Mouse (Mus musculus) v-Abl transformed pro-B cells (cell line): ENCODE measurements around the gene Il27.

Source experiments
- in situ Hi-C, 2 experiments: fragments of 400-800 bp; cut with MboI; formaldehyde crosslinking; loops; one replicate each; pipeline ENCODE4 v1.15.1; 2025; ENCODE audit not compliant: unreplicated experiment in 2 of 2

Gene Il27

DNA sequence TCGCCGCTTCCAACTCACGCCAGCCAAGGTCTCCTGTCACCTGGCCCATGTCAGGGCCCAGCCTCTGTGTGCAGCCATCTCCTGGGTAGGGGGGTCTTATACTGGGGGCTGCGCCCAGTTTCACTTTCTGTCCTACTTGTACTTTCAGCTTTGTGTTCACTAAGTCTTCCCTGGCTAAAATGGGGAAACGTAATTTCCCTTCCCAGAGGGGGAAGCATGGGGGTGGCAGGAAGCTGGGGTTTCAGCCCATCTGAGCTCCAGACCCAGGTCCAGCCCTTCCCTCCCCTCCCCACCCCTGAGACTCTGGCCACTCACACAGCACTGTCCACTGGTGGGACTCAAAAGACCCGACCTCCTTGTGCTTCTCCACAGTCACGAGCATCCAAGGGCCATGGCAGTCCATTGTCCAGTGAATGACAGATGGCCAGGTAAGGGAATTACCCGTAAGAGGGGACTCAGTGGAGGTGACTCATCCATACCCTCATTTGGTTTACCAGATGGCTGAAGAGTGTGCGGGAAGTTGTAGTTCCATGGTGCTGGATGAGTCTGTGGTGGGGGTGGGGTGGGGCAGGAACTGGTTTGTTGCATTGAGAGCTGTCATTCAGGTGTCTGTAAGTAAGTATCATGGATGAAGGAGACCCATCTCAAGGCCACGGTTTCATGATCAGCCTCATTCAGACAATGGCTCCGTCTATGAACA lies at the start of gene Il27:
Gene Il27 (minus strand): TSS at position 80 of the 700 bp plus-strand sequence.
- in situ Hi-C loops: loop anchor here in 1 of 2 experiments (5.0 kb wide), 1 partner anchor 37 kb away; the partner anchor contains the start of gene Nupr1

DNA sequence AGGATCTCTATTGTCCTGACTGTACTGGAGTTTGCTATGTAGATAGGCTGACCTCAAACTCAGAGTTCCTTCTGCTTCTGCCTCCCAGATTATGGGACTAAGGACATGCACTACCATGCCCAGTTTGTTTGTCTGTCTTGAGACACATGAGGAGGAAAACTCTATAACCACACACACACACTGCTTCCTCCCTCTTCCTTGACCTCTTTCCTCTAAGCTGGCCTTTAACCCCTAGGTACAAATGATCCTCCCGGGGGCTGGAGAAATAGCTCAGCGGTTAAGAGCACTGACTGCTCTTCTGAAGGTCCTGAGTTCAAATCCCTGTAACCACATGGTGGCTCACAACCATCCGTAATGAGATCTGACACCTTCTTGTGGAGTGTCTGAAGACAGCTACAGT lies 49.6 kb upstream of the Il27 start:
- in situ Hi-C loops: loop anchor here (5.0 to 10.0 kb wide), 3 partner anchors 48 to 470 kb away; no protein-coding TSS in a partner anchor

DNA sequence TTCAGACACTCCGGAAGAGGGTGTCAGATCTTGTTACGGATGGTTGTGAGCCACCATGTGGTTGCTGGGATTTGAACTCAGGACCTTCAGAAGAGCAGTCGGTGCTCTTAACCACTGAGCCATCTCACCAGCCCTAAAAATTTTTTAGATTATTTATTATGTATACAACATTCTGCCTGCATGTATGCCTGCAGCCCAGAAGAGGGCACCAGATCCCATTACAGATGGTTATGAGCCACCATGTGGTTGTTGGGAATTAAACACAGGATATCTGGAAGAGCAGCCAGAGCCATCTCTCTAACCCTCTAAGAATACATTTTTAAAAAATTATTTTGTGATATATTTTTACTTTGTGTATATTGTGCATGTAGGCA lies 48.5 kb upstream of the Il27 start:
- in situ Hi-C loops: loop anchor here (5.0 to 10.0 kb wide), 3 partner anchors 49 to 472 kb away; no protein-coding TSS in a partner anchor

DNA sequence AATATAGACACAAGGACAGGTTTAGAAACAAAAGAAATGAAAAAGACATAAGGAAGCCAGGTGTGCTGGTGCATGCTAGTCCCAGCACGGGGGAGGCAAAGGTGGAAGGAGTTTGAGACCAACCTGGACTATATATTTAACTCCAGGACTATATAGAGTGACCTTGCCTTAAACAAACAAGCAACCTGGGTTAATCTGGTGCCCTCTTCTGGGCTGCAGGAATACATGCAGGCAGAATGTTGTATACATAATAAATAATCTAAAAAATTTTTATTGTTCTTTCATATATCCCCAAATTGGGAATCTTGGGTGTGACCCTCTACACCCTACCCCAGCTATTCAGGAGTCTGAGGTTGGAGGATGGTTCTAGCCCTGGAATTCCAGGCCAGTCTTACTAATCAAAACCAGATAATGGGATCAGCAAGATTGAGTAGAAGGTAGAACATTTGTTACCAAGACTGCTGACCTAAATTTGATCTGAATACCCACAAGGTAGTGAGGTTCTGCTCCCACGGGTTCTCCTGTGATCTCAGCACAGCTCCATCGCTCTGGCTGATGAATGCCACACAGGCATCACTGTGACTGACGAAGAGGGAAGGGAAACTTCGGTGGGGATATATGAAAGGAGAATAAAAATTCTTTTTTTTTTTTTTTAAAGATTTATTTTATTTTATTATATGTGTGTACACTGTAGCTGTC lies 48.0 kb upstream of the Il27 start:
- in situ Hi-C loops: loop anchor here (5.0 to 10.0 kb wide), 3 partner anchors 50 to 472 kb away; no protein-coding TSS in a partner anchor

DNA sequence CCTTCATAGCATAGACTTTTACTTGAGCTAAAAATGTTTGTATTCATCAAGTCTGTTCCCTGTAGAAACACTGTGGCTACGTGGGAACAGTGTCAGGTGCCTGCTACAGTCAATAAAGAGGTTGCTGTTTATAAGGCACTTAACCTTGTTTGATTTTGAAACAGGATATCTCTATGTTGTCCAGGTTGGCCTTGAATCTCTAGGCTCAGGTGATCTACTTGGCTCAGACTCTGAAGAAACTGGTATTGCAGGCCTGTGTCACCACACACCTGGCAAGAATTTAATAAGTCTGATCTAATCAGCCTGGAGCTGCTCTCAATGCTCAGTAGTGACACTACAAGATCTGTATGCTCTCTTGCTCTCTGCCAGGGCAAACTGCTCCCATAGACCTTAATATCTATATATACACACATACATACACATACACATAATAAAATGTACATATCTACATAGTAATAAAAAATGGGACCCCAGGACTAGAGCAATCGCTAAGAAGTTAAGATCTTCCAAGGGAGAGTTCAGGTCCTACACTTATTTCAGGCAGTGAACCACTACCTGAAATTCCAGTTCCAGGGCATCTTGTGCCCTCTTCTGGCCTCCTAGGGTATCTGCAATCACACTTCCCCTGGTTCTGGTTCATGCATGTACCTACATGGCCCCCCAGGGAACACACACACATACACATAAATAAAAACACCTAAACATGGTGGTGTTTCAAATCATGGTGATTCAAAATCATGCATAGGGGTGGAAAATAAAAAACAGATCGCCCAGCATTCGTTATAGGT lies 42.2 kb upstream of the Il27 start:
- in situ Hi-C loops: loop anchor here in 1 of 2 experiments (10.0 kb wide), 1 partner anchor 52 kb away; the partner anchor contains the start of genes Apobr and Cln3

DNA sequence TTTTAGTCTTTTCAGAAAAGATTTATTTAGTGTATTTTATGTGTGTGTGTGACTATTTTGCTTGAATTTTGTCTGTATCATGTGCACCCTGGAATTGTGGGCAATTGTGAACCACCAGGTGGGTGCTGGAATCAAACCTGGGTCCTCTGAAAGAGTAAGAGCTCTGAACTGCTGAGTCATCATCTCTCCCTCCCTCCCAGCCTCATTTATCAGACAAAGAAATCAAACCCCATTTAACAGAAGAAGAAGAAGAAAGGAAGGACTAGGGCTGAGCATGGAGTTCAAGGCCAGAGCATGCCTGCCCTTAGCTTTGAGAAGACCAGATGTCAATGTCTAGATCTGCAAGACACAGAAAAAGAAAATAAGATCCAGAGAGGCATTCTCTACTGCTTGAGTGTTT lies 40.6 kb upstream of the Il27 start:
- in situ Hi-C loops: loop anchor here in 1 of 2 experiments (10.0 kb wide), 1 partner anchor 51 kb away; the partner anchor contains the start of genes Apobr and Cln3

DNA sequence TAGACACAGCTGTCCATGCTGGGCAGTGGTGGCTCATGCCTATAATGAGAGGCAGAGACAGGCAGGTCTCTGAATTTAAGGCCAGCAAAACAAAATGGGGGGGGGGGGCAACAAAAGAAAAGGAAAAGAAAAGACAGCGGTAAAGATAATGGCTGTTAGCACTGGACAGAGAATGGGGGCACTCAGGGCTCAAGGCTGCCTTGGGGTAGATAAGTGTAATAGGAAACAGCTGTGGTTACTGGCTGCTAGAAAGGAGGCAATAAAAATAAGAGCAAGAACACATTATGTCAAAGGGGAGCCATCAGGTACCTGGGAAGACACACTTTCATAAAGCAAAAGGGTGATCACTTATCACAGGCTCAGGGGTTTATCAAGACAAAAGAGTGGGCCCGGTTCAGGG lies 37.7 kb upstream of the Il27 start:
- in situ Hi-C loops: loop anchor here (5.0 to 10.0 kb wide), 2 partner anchors 40 to 48 kb away; partner anchors contain the start of genes Apobr (in 1 of the 2), Cln3 (in 1 of the 2) and Il27 (in 1 of the 2)

DNA sequence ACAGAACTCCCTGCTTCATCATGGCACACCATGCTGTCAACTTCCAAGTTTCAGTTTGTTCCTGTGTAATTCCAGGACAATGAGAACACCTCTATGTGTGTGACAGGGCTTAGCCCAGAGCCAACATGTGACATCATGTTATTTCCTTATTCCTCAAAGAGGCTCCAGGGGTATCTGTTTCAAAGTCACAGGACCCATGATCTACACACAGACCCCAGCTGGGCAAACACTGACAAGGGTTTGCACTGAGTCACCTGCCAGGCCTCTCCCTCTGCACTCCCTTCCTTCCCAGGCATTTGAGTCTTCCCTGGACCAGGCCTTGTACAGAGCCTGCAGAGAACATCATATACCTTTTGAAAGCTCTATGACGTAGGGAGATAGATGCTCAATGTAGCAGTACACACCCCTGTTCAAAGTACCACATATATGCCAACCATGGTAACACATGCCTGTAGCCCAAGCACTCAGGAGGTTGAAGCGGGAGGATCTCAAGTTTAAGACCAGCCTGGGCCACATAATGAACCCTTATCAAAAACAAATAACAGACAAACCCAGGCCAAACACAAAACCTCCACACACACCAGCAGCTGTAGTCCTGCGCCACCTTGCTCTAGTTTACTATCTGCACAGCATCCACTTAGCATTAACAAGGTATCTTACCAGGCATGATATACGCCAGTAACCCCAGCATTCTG lies 36.2 kb upstream of the Il27 start, which contains the start of gene Nupr1:
Gene Nupr1 (minus strand): TSS at position 38 of the 695 bp plus-strand sequence.
- in situ Hi-C loops: loop anchor here (5.0 to 10.0 kb wide), 2 partner anchors 39 to 46 kb away; partner anchors contain the start of genes Apobr (in 1 of the 2), Cln3 (in 1 of the 2) and Il27 (in 1 of the 2)

DNA sequence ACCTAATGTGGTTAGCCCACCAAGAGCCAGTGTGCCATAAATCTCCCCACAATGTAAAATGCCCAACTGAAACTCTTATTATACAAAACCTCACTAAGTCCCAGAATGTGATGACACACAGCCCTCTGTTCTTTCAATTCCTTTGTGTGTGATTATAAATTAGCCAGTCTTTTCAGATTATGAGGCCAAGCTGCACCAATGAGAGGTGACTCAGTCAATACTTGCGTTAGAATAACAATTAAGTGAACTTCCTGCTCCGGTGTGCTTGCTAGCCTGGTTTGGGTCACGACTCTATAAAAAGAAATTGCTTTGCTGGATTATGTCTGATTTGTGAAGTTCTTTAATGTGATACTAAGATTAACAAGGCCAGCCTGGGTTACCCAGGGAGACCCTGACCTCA lies 35.2 kb upstream of the Il27 start:
- in situ Hi-C loops: loop anchor here (5.0 to 10.0 kb wide), 2 partner anchors 38 to 45 kb away; partner anchors contain the start of genes Apobr (in 1 of the 2), Cln3 (in 1 of the 2) and Il27 (in 1 of the 2)

DNA sequence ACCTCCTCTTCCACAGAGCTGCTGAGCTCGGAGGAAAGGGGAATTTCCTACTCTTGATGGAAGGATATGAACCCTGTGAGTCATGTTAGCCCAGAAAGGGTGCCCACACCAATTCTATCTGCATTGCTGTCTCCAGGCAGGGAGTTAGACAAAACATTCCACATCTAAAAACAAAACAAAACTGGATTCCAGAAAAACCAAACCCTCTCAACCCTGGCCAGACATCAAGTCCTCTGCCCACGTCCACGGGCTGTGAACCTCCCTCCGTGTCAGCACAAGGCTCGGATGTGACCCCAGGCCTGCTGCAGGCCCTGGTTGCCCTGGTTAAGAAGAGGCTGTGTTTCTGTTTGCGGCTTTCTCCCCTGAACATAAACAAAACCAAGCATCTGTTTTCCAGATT lies 33.4 kb upstream of the Il27 start:
- in situ Hi-C loops: no loop called here

DNA sequence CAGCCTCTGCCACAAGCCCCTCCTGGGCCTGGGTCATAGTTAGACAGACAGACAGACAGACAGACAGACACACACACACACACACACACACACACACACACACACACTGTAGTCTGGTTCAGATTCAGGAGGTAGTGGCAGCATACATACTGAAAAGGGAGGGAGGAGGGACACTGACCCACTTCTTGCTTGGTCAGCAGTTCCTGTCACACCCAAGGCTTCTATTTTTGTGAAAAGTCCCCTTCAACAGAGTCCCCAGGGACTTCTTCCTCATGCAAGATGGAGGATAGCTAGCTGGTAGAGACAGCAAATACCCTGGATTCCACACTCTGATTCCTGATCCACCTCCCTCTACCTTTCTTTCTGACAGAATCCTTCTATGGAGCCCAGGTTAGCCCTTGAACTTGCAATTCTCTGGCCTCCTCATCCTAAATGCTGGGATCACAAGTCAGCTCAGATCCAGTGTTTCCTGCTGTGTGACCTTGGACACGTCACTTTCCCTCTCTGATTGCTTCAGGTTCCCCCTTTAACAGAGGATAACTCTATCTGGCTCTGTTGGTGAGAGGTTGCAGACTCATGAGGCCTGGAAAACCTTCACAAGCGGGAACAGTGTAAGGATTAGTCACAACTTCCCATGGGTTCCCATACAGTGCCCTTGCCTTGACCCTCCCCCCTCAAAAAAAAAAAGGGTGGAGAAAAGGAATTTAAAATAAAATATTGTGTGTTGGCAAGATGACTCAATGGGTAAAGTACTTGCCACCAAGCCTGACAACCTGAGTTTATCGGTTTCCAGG lies 31.3 kb upstream of the Il27 start:
- in situ Hi-C loops: no loop called here

DNA sequence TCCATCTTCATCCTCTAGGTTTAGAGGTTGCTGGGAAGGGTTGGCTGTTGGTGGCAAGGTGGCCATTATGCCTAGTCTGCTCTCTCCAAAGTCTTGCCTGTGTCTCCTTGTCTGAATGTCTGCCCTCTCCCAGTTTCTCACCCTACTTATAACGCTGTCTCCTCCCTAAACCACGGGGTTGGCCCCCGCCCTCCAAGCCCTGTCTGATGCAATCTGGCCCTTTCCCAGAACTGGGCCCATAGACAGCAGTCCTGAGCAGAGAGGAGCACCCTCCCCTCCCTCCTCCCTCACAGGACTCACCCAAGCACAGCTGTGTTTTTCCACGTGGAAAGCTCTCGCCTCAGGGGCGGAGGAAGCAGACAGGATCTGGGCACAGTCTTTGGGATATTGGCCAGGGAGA lies 30.6 kb upstream of the Il27 start:
- in situ Hi-C loops: no loop called here

DNA sequence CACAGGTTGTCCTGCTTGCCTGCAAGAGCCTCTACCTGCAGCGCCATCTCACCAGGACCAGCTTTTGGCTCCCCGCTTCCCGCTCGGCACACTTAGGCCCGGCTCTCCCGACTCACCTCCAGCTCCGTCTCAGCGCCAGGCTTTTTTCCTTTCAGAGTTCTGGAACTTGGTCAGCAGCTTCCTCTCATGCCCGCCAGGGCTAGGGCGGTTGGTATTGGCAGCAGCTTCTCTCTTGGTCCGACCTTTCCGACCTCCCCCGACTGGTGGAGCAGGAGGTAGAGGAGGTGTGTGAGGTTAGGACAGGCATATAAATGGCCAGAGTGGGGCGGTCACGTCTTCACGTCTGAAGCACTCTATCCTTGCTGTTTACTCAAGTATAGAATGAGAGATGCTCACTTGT lies 30.0 kb upstream of the Il27 start:
- in situ Hi-C loops: no loop called here

DNA sequence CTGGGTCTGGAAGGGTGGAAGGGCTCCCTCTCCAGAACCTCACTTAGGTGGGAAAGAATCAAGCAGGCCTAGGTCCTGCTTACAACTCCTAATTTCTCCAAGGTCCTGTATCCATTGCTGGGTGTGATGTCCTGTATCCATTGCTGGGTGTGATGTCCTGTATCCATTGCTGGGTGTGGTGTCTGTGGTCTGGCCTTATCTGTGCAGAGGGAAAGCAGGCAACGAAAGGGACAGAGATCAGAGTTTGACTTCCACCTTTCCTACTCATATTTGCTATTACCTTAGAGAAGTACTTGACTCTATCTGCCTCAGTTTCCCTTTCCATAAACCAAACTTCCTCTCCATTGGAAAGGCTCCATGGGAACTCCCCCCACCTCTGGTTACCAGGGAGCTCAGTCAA lies 28.6 kb upstream of the Il27 start:
- in situ Hi-C loops: no loop called here

DNA sequence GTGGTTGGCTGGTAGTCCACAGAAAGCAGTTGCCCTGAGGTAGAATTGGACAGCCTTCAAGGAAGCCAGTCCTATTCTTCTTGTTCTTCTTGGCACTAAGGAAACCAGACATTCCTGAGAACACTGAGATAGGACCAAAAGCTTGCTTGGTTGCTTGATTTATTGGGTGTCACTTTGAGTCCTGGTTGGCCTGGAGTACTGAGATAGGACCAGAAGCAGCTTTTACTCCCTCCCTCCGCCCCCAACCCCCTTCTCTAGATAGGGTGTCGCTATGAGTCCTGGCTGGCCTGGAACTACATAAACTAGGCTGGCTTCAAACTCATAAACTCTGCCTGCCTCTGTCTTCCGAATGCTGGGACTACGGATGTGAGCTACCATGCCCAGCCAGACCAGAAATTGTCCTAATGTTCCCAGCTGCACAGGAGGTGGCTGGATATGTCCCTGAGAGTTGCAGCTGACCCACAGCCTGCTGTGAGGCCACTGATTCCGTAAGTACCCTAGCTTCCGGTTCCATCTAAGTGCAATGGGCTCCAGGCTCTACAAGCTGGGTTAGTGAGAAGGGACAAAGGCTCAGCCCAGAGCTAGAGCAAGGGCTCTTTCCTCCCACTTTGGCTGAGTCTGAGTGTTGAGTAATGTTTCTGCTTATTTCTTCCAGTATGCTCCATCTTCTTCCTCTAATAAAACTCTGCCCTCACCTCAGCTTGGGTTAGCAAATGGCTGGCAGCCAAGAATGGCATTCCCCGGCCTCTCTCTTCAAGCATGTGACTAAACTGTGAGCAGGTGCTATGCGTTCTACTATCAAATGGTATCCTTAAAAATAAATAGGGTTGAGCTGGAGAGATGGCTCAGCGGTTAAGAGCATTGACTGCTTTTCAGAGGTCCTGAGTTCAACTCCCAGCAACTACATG lies 27.0 kb upstream of the Il27 start:
- in situ Hi-C loops: no loop called here

DNA sequence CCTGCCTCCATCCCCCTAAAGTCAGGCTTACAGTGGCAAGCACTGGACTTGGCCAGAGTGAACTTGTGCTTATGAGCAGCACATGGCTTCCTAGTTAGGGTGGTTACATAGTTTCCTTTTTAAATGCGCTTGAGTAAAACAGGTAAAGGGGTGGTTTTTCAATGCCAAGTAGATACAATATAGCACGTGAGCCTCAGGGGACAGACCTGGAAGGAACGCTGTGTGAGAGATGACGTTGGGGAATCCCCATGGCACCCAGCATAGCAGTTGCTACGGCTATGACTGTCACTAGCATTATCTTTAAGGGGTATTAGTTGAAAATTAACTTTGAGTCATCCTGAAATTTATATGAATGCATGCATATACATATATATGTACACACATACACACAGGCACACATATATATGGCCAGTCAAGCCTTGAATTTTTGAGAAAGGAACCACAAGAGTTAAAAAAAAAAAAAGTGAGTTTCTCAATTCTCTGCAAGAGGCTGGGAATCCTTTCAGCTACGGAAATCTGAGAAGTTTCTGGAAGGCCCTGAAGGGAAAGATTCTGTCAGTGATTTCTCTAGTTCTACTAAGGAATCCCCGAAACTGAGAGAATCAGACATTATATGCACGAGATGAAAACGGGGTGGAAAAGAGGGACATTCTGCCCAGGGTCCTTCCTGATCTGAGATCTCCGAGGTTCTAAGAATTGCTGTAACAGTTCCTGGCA lies 25.0 kb upstream of the Il27 start:
- in situ Hi-C loops: no loop called here

DNA sequence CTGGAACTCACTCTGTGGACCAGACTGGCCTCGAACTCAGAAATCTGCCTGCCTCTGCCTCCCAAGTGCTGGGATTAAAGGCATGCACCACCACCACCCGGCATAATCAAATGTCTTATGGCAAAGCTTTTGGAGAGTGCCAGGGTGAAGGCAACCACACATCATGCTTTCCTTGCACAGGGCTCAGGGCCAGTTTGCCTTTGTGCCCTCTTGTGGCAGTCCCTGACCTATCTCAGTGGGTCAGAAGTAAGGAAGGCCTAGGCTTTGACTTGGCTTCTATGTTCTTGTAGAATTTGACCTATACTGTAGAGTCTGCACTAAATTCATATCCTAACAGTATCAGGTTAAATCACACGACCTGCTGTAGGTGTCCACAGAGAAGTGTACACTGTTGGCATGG lies 22.0 kb upstream of the Il27 start:
- in situ Hi-C loops: no loop called here
